Mouse (Mus musculus): ENCODE results near the gene Btnl6.
"Not testable (repeated sequence)": the region's sequence is repeated elsewhere in the genome, so short reads cannot be mapped to it uniquely, and the experiment has no call there.

The Btnl6 gene

DNA sequence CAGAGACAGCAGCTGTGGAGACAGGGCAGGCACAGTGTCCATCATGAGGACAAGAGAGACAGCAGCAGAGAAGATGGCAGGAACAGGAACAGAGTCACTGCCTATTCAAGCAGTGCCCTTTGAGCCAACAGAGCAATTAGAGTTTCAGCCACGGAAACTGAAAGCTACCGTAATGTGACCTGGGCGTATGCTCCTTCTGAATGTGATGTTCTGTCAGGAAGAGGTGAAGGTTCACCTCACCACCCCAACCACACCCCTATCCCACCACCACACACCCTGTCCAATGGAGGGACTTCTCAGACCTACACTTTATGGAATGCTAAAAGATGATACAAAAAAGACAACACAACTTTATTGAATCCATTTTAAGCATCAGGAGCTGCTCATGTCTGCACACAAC is 19.8 kb downstream of the Btnl6 start:
- not testable (repeated sequence) for DNase-seq (ENCODE audit: low spot score in 2 of 2)

DNA sequence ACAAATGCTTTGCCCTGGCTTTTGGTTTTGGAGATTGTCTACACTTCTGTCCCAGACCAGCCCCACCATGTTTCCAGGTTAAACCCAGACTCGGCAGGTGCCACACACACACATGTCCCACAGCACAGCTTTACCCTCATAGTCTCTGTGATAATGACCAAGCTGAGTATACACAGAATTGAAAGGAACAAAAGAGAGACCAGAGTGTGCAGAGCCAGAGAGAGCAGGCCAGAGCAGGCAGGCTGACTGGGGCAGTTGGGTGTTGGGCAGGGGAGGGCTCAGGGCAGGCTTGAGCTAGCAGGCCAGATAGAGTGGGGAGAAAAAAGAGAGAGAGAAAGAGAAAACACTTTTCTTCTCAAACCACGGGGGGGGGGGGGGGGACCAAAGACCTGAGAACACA is 20.6 kb downstream of the Btnl6 start:
- no peak for DNase-seq (ENCODE audit: low spot score in 2 of 2)

GRCm38 (mm10) chr17:34495156-34495555 is 22.0 kb downstream of the Btnl6 start:
- DNase-seq (ENCODE audit: low spot score in 2 of 2), result not testable (repeated sequence)

GRCm38 (mm10) chr17:34492796-34493195 is 24.4 kb downstream of the Btnl6 start:
- no peak for DNase-seq (ENCODE audit: low spot score in 2 of 2)

DNA sequence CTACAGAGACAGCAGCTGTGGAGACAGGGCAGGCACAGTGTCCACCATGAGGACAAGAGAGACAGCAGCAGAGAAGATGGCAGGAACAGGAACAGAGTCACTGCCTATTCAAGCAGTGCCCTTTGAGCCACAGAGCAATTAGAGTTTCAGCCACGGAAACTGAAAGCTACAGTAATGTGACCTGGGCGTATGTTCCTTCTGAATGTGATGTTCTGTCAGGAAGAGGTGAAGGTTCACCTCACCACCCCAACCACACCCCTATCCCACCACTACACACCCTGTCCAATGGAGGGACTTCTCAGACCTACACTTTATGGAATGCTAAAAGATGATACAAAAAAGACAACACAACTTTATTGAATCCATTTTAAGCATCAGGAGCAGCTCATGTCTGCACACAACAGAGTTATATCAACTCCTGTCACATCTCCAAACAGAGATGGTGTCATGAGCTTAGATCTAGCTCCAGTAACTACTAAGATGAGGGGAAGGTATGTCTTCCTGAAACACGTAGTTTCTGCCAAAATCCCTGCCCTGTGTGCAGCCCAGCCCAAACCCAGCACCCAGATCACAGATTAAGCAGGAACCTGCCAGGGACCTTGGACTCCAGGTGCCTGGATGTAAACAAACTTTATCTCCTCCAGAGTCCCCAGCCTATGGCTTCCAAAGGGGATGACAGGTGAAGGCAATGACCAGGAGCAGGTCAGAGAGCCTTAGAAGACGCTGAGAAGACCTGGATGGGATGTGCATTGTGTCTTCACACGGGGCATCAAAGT is 39.7 kb downstream of the Btnl6 start, which contains the start of gene Btnl4:
TSS of gene Btnl4 (minus strand) at position 81 of the 776 bp plus-strand sequence.
- not testable (repeated sequence) for DNase-seq (ENCODE audit: low spot score in 2 of 2)

- no peak for DNase-seq (ENCODE audit: low spot score in 2 of 2)
Observed at GRCm38 (mm10) chr17:34476427-34476826, 40.7 kb downstream of the Btnl6 start.

DNA sequence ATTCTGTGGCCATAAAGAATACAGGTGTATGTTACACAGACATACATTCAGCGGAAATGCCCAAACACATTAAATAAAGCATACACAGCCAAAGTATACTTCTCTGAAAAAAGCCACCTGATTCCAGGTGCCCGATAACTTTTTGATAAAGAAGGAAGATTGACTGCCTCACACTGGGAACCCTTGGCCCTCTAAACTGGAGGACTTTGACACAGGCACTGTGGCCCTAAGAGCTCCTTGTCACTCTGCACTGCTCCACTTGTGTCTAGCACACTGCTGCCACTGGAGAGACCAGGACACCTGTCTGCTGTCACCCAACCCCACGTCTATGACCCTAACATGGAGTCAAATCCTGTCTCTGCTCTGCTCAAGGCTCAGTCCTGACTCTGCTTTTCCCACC is 42.1 kb downstream of the Btnl6 start:
- DNase-seq (ENCODE audit: low spot score in 2 of 2), result no peak

DNA sequence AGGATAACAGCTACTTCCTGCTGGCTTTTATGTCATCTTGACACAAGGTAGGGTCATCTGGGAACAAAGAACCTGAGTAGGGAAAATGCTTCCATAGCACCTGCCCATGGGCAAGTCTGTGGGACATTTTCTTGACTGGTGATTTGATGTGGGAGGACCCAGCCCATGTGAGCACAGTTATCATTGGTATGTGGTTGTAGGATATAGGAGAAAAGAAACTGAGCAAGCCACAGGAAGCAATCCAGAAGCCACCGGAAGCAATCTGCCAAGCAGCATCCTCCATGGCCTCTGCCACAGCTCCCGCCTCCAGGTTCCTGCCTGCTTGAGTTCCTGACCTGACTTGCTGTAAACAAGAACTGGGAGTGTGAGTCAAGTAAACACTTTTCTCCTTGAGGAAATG is 46.7 kb downstream of the Btnl6 start:
- no peak for DNase-seq (ENCODE audit: low spot score in 2 of 2)

DNA sequence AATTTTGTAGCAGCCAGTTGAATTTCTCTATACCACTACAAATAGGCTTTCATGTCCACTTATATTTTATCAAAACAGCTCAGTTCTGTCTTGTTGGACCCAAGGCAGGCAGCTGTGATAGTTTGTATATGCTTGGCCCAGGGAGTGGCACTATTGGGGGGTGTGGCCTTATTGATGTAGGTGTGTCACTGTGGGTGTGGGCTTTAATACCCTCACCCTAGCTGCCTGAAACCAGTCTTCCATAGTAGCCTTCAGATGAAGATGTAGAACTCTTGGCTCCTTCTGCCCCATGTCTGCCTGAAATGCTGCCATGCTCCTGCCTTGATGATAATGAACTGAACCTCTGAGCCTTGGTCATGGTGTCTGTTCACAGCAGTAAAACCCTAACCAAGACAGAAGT is 51.2 kb downstream of the Btnl6 start:
- DNase-seq (ENCODE audit: low spot score in 2 of 2), result not testable (repeated sequence)

DNA sequence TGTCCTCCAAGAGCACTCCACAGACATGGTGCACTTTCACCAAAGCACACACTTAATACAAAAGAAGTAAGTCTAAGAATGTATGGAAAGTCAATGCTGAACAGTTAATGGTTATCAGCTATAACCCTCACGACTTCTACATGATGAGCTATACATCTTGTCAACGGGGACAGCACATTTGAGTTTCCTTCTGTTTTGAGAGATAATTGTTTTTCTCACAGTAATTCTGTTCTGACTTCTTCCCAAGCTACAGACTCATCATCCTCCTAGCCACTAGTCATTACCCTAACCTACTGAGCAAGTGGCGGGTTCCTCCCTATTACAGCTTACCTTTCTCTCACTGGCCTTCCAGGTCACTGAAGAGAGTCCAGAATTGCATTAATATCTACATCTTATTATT is 57.9 kb downstream of the Btnl6 start:
- no peak for DNase-seq (ENCODE audit: low spot score in 2 of 2)

Data from urinary bladder, adult 18-20 months (tissue).